Mouse (Mus musculus) spleen, adult 2 months (tissue): Measurements from ENCODE around the gene Slc22a14. TPM values are rescaled to one million over a fixed set of nuclear protein-coding genes. Genes with fewer than 3 reads are reported as not detected.
A peak's percentile ranks its signal among the peaks of the same experiment; 100 is the strongest.

Source experiments
- DNase-seq, 2 experiments: peaks; one replicate each; pipeline versions ENCODE4 v3.0.0 to v3.0.0-alpha.2; 2012 to 2021; ENCODE audit warnings: low spot score in 2 of 2, low read depth in 1 of 2
- H3K27ac ChIP-seq: fragments of 200-500 bp; 2 replicates; pipeline ENCODE4 v1.5.1; 2012; ENCODE audit warnings: low read length, inconsistent platforms; ENCODE audit not compliant: insufficient read depth
- H3K27me3 ChIP-seq: fragments of 200-500 bp; 2 replicates; pipeline ENCODE4 v1.6.1; 2012; ENCODE audit warnings: mild to moderate bottlenecking, moderate library complexity, low read length, inconsistent platforms; ENCODE audit not compliant: control insufficient read depth, insufficient read depth
- H3K36me3 ChIP-seq: fragments of 200-500 bp; 2 replicates; pipeline ENCODE4 v1.6.1; 2012; ENCODE audit warnings: mild to moderate bottlenecking, low read length, inconsistent platforms; ENCODE audit not compliant: control insufficient read depth, insufficient read depth
- H3K4me1 ChIP-seq: fragments of 200-500 bp; 2 replicates; pipeline ENCODE4 v1.6.1; 2011; ENCODE audit warnings: inconsistent platforms; ENCODE audit not compliant: control insufficient read depth, insufficient read depth, insufficient read length
- H3K4me3 ChIP-seq: fragments of 200-500 bp; 2 replicates; pipeline ENCODE4 v1.5.1; 2011; ENCODE audit warnings: mild to moderate bottlenecking, inconsistent platforms; ENCODE audit not compliant: insufficient read depth, insufficient read length; ENCODE audit errors: extremely low read depth
- CTCF ChIP-seq: fragments of 200-500 bp; IDR thresholded peaks from 2 replicates; pipeline ENCODE4 v1.5.1; 2011; ENCODE audit warnings: mild to moderate bottlenecking, inconsistent platforms; ENCODE audit not compliant: insufficient read depth, insufficient read length, insufficient replicate concordance; ENCODE audit errors: extremely low read depth
- POLR2A ChIP-seq: fragments of 200-500 bp; IDR thresholded peaks from 2 replicates; pipeline ENCODE4 v1.6.1; 2011; ENCODE audit warnings: low read depth, low read length, inconsistent platforms
- whole genome bisulfite sequencing: fragments of 180-500 bp; shearing (Covaris S2); methylation state at CpG from one replicate; pipeline ENCODE4 v1.1.7; 2018; 5-methylcytosine and 5-hydroxymethylcytosine counted together
- polyA plus RNA-seq: library from polyadenylated mRNA; depleted of rRNA; stranded (reverse); fragments of >200 nt; gene quantifications from 2 replicates; pipeline ENCODE4 v1.2.3, GENCODE M21; 2012

The Slc22a14 gene
- polyA plus RNA-seq, 1 experiment: 0.22 TPM

DNA sequence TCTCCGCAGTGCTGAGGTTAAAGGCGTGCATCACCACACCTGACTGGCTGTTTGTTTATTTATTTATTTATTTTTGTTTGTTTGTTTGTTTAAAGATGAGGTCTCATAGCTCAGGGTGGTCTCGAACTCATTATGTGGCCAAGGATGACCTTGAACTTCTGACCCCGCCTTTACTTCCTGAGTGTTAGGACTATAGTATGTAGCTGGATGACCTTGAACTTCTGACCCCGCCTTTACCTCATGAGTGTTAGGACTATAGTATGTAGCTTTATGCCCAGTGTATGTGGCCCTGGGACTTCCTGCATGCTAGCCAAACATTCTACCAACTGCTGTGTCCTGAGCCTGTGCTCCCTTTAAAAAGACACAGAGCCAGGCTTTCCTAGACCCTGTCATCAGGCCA, 3.9 kb downstream of the Slc22a14 start:
- H3K4me1 ChIP-seq: peaks cover 3% of the 10 kb centered on the region; the same call in 1 of the 2 replicates
- 94% methylated on average over 5 of the region's 5 CpGs for WGBS
- H3K36me3 ChIP-seq: no peaks in the 10 kb centered on the region
- H3K27me3 ChIP-seq: no peaks in the 10 kb centered on the region
- no peak overlapping the region for H3K4me3 ChIP-seq
- TF ChIP-seq CTCF: no peak
- TF ChIP-seq POLR2A: no peak
- no peak for DNase-seq
- H3K27ac ChIP-seq: no peak overlapping the region

DNA sequence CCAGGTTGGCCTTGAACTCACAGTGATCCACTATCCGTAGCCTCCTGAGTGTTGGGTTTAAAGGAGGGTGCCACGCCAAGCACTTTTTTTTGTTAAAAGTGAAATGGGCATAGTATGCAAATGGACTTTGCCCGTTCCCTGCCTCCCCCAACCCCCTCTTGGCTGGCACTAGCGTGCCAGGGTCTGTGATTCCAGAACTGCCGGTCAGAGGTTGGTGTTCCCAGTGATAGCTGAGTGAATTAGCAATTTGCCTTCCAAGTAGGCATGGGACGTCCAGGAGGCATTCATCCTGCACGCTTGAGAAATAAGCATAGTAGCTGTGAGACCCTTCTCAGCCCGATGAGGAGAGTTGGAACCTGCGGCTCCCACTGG, 7.3 kb downstream of the Slc22a14 start:
- H3K4me3 ChIP-seq: no peak overlapping the region
- 51% methylated on average over 9 of the region's 9 CpGs for WGBS
- DNase-seq: no peak
- peaks cover 3% of the 10 kb centered on the region; the same call in 1 of the 2 replicates for H3K4me1 ChIP-seq
- H3K36me3 ChIP-seq: no peaks in the 10 kb centered on the region
- TF ChIP-seq POLR2A (no peak), CTCF (no peak)
- H3K27me3 ChIP-seq: no peaks in the 10 kb centered on the region
- H3K27ac ChIP-seq: no peak overlapping the region

DNA sequence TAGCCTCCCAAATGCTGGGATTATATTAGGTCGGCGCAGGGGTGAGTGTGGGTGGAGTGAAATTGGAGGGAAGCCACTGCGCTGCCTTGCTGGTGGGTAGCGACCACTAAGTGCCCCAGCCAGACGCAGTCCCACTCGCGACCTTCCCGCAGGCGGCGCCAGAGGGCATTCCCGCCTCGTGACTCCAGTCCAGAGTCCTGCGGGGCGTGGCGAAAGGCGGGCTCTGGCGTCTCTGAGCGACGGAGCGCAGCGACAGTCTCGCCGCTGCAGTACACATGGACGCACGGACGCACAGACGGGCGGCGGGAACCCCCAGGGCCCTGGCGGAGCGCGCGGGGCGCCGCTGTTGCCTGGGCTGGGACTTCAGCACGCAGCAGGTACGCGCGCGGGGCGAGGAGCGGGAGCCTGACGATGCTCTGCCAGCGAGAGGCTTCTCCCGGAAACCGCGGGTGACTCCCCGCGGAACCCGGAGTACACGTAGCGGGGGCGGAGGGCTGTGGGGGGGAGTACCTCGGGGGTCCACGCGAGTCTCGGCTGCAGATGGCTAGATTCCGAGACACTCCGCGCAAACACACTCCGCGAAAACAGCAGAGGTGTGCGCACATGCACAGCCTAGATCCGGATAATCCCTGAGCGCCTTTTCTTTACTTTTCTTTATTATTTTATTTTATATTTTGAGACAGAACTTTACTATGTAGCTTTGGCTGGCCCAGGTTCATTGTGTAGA, 7.9 kb downstream of the Slc22a14 start, which contains the start of gene Xylb:
TSS of gene Xylb (plus strand) at position 51 of the 727 bp plus-strand sequence.
- no peaks in the 10 kb centered on the region for H3K27me3 ChIP-seq
- WGBS: 3% methylated on average over 65 of the region's 65 CpGs

DNA sequence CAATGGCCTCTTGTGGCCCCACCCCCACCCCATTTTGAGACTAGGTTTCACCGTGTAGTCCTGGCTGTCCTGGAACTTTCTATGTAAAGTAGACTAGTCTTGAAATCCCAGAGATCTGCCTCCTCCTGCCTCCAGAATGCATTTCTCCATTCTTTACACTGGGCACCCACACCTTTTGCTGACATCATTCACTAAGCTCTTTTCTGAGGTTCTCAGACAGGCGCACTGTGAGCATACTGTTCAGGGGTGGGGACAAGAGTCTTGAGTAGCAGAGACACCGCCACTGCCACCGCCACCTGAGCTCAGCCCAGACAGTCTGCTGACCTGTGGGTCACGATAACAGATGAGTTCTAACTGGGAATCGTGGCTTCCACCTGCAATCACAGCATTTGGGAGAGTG, 9.4 kb downstream of the Slc22a14 start:
- Histone ChIP-seq H3K36me3 (peaks cover 1% of the 10 kb centered on the region; the same call in 1 of the 2 replicates), H3K27me3 (no peaks in the 10 kb centered on the region), H3K27ac (no peak overlapping the region), H3K4me1 (peaks cover 3% of the 10 kb centered on the region; the same call in 1 of the 2 replicates), H3K4me3 (no peak overlapping the region)
- DNase-seq: no peak
- TF ChIP-seq CTCF: no peak
- no peak for TF ChIP-seq POLR2A
- WGBS: 88% methylated on average over 6 of the region's 6 CpGs

More for the DNA sequence above, 7.9 kb downstream of the Slc22a14 start, which contains the start of gene Xylb:
- TF ChIP-seq POLR2A (no peak), CTCF (peak; percentile 52; the same call in 1 of the 2 replicates)
- Histone ChIP-seq H3K4me1 (peaks cover 3% of the 10 kb centered on the region; the same call in 1 of the 2 replicates), H3K27ac (no peak within 1 kb of the TSS), H3K4me3 (peak within 1 kb of the TSS; percentile 65), H3K36me3 (no peaks in the 10 kb centered on the region)
- peak; percentile 35 to 84 for DNase-seq

DNA sequence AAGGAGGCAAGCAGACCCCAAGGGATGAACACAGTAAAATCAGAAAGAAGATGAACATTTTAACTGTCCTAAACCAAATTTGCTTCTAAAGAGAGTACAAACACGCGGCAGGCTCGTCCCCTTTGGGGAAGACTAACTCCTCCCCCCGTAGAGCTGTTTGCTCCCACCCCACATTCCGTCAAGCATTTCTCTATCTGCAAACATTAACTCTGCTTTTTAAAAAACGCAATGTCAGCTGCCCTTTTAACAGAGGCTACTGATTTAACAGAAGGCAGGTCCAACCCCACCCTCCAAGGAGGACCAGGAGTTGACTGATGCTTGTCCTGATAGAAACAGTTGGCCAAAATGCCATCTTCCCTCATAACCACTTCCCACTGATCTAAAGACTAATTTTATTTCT, 11.4 kb downstream of the Slc22a14 start:
- no peak for DNase-seq
- H3K4me3 ChIP-seq: no peak overlapping the region
- TF ChIP-seq CTCF (no peak), POLR2A (no peak)
- peaks cover 3% of the 10 kb centered on the region; the same call in 1 of the 2 replicates for H3K4me1 ChIP-seq
- no peaks in the 10 kb centered on the region for H3K27me3 ChIP-seq
- H3K27ac ChIP-seq: no peak overlapping the region
- 90% methylated on average over 6 of the region's 6 CpGs for WGBS
- peaks cover 8% of the 10 kb centered on the region for H3K36me3 ChIP-seq

DNA sequence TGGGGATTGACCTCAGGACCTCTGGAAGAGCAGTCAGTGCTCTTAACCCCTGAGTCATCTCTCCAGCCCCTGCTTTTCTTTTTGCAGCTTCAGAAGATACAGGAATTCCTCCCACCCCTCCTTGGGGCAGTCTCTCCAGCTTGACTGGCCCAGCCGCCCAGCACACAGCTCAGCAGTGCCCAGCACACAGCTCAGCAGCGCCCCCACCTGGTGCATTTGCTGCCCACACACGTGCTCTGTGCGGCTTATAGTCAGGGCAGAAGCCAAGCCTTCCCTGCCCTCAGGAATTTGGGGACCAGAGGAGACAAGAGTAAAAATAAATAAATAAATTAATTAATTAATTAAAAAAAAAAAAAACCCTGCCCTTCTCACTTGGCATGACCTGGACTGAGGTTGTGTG, 13.3 kb downstream of the Slc22a14 start:
- TF ChIP-seq CTCF: peak; percentile 95
- TF ChIP-seq POLR2A: no peak
- no peaks in the 10 kb centered on the region for H3K27me3 ChIP-seq
- H3K27ac ChIP-seq: no peak overlapping the region
- WGBS: 45% methylated on average over 4 of the region's 4 CpGs
- no peak overlapping the region for H3K4me3 ChIP-seq
- DNase-seq: peak in 1 of 2 experiments; percentile 71
- no peaks in the 10 kb centered on the region for H3K4me1 ChIP-seq
- peaks cover 12% of the 10 kb centered on the region for H3K36me3 ChIP-seq

DNA sequence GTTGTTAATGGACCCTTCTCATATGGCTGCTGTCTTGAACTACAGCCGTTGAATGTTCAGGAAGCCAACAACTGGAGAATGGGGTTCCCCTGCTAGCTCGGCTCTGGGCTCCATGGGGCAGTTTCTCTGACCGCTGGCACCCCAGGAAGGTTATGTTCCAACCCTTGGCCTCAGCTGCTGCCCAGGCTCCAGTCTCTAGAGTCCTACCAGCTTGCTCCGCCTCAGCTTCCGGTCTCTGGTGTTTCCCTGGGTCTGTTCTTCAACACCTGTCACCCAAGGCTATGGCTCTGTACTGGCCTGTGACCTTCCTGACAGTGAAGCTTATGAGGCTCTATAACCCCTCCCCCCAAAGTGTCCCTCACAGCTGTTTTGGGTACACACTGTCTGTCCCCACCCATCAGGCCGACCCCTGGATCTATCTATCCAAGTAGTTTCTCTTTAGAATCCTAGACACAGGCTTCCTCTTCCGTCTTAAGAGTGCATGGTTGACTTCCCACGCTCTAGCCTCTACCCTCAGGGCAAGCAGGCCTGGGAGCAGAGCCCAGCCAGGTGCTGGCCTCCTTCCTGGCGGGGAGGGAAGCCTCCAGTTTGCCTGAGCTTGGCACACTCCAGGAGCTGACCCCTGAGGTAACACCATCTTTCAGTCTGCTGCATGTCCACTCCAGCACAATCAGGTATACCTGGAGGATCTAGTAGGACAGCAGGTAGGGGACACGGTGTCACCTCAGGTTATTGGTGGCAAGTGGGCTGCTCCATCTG, 14.2 kb downstream of the Slc22a14 start:
- peaks cover 16% of the 10 kb centered on the region for H3K36me3 ChIP-seq
- DNase-seq: no peak
- no peak for TF ChIP-seq POLR2A
- TF ChIP-seq CTCF: no peak
- 90% methylated on average over 10 of the region's 10 CpGs for WGBS
- H3K4me1 ChIP-seq: no peaks in the 10 kb centered on the region
- no peaks in the 10 kb centered on the region for H3K27me3 ChIP-seq
- no peak overlapping the region for H3K27ac ChIP-seq
- H3K4me3 ChIP-seq: no peak overlapping the region
